Mouse (Mus musculus): Measurements from ENCODE around the gene Alox8. TPM values are rescaled to one million over a fixed set of nuclear protein-coding genes. Genes with fewer than 3 reads are reported as not detected.

The Alox8 gene
- 7.9 TPM for polyA plus RNA-seq (2017; shearing (Covaris generic))

GRCm38 (mm10) chr11:69197743-69198142 is at the start of gene Alox8:
Gene Alox8, minus strand, starts transcription at chr11:69197843.

GRCm38 (mm10) chr11:69236926-69237260 is 39.2 kb upstream of the Alox8 start, which contains the start of gene Gucy2e:
Gene Gucy2e, minus strand, starts transcription at chr11:69237036.

DNA sequence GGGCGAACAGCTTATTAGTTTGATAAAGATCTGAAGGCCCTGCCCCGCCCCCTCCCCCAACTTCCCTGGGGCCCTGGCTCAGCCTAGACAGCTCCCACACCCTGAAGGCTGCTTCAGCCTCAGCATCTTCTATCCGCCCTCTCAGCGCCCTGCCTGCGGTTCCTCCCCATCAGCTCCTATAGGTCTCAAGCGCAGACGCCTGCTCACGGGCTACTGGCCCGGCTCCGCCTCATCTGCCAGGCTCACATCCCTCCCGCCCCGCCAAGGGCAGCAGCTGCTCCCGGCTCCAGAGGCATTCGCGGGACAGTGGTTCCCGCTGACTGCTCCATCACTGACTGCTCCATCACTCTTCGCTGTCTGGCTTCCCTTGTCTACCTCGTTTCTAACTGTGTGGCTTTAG is 40.8 kb downstream of the Alox8 start, which contains the start of gene Alox12b:
Gene Alox12b (plus strand): TSS at position 190 of the 400 bp plus-strand sequence.

Other genes starting within 250 kb of the Alox8 start
- gene Arhgef15, start 240.4 kb downstream of the Alox8 start, polyA plus RNA-seq (2017; shearing (Covaris generic)): 0.19 TPM
- 13.3 TPM for gene Slc25a35, start 229.7 kb downstream of the Alox8 start, polyA plus RNA-seq (2017; shearing (Covaris generic))
- gene Rangrf, start 222.7 kb downstream of the Alox8 start, polyA plus RNA-seq (2017; shearing (Covaris generic)): 29.9 TPM
- gene Pfas, start 189.4 kb downstream of the Alox8 start, polyA plus RNA-seq (2017; shearing (Covaris generic)): 5.6 TPM
- 23.3 TPM for gene Ctc1, start 181.9 kb downstream of the Alox8 start, polyA plus RNA-seq (2017; shearing (Covaris generic))
- 6.8 TPM for gene Aurkb, start 152.2 kb downstream of the Alox8 start, polyA plus RNA-seq (2017; shearing (Covaris generic))
- gene Borcs6, start 138.1 kb downstream of the Alox8 start, polyA plus RNA-seq (2017; shearing (Covaris generic)): 4.2 TPM
- gene Tmem107, start 127.0 kb downstream of the Alox8 start, polyA plus RNA-seq (2017; shearing (Covaris generic)): 3.3 TPM
- 36.7 TPM for gene Vamp2, start 109.4 kb downstream of the Alox8 start, polyA plus RNA-seq (2017; shearing (Covaris generic))
- gene Per1, start 102.6 kb downstream of the Alox8 start, polyA plus RNA-seq (2017; shearing (Covaris generic)): 14.7 TPM
- not detected for gene Hes7, start 77.4 kb downstream of the Alox8 start, polyA plus RNA-seq (2017; shearing (Covaris generic))
- gene 9130213A22Rik, start 75.3 kb downstream of the Alox8 start, polyA plus RNA-seq (2017; shearing (Covaris generic)): not detected
- 0.46 TPM for gene Aloxe3, start 71.9 kb downstream of the Alox8 start, polyA plus RNA-seq (2017; shearing (Covaris generic))
- not detected for gene Alox12b, start 40.9 kb downstream of the Alox8 start, polyA plus RNA-seq (2017; shearing (Covaris generic))
- gene Gucy2e, start 39.2 kb upstream of the Alox8 start, polyA plus RNA-seq (2017; shearing (Covaris generic)): 0.24 TPM
- 16.9 TPM for gene Cntrob, start 125.9 kb upstream of the Alox8 start, polyA plus RNA-seq (2017; shearing (Covaris generic))
- 112 TPM for gene Trappc1, start 126.1 kb upstream of the Alox8 start, polyA plus RNA-seq (2017; shearing (Covaris generic))
- gene Kcnab3, start 128.4 kb upstream of the Alox8 start, polyA plus RNA-seq (2017; shearing (Covaris generic)): 2.9 TPM
- gene Rnf227, start 142.6 kb upstream of the Alox8 start, polyA plus RNA-seq (2017; shearing (Covaris generic)): 4.7 TPM
- gene Chd3, start 171.6 kb upstream of the Alox8 start, polyA plus RNA-seq (2017; shearing (Covaris generic)): 60.6 TPM
- gene Naa38, start 197.6 kb upstream of the Alox8 start, polyA plus RNA-seq (2017; shearing (Covaris generic)): 146 TPM
- 38.7 TPM for gene Cyb5d1, start 197.8 kb upstream of the Alox8 start, polyA plus RNA-seq (2017; shearing (Covaris generic))
- 1.2 TPM for gene Tmem88, start 200.4 kb upstream of the Alox8 start, polyA plus RNA-seq (2017; shearing (Covaris generic))
- gene Kdm6b, start 215.8 kb upstream of the Alox8 start, polyA plus RNA-seq (2017; shearing (Covaris generic)): 4.3 TPM

All from CD4-positive, CD25-positive, alpha-beta regulatory T cell, adult 9 weeks (primary cell).